Mouse (Mus musculus) adrenal gland, postnatal 4 days (tissue): ENCODE data around the gene Mas1. TPM values are rescaled to one million over a fixed set of nuclear protein-coding genes. Genes with fewer than 3 reads are reported as not detected.

ENCODE experiments used
- microRNA-seq: library from miRNA; unstranded; fragments of <30 nt; microRNA quantifications from one replicate; pipeline ENCODE4 v1.2.0, GENCODE M21; 2021
- total RNA-seq, 2 experiments: library from RNA; stranded (reverse); gene quantifications; 2 replicates each; pipeline ENCODE4 v1.2.3; 2021

Gene Mas1
- total RNA-seq, 2 experiments from 2014 or later, result not detected

Small RNA genes within 50 kb of the gene (microRNA-seq; reads per million reads assigned to microRNA genes)
- not detected for gene Gm24085

Other genes starting within 250 kb of the Mas1 start
- gene Slc22a1, start 192.3 kb downstream of the Mas1 start, total RNA-seq, result 10 to 100 TPM in 1 of 2 experiments, 1 to 10 TPM in 1; 4.5 to 17.4 TPM
- 10 to 100 TPM; 76.4 to 82.0 TPM for gene Igf2r, start 98.5 kb downstream of the Mas1 start, total RNA-seq
- gene Mrgprh, start 7.9 kb upstream of the Mas1 start, total RNA-seq, result under 1 TPM; 0.25 to 0.37 TPM
- gene Pnldc1, start 42.1 kb upstream of the Mas1 start, total RNA-seq, result 1 to 10 TPM; 3.1 to 3.6 TPM
- 100 to 1,000 TPM; 256 to 260 TPM for gene Tcp1, start 47.6 kb upstream of the Mas1 start, total RNA-seq
- 10 to 100 TPM; 86.7 to 89.9 TPM for gene Mrpl18, start 48.2 kb upstream of the Mas1 start, total RNA-seq
- gene Acat3, start 72.5 kb upstream of the Mas1 start, total RNA-seq, result 1 to 10 TPM in 1 of 2 experiments, under 1 TPM in 1; 0.87 to 6.9 TPM
- 10 to 100 TPM; 56.5 to 57.6 TPM for gene Acat2, start 92.6 kb upstream of the Mas1 start, total RNA-seq
- 10 to 100 TPM; 78.3 to 79.2 TPM for gene Wtap, start 126.0 kb upstream of the Mas1 start, total RNA-seq
- gene Sod2, start 138.7 kb upstream of the Mas1 start, total RNA-seq, result 100 to 1,000 TPM; 278 to 301 TPM
- under 1 TPM in 1 of 2 experiments, not detected in 1; 0.51 TPM for gene Gpr31b, start 184.2 kb upstream of the Mas1 start, total RNA-seq
- 1 to 10 TPM; 1.2 TPM for gene Tcp10b, start 193.0 kb upstream of the Mas1 start, total RNA-seq